Mouse (Mus musculus) adrenal gland, adult 8-10 months (tissue): ENCODE results near the gene Dirc2. TPM values are rescaled to one million over a fixed set of nuclear protein-coding genes. Genes with fewer than 3 reads are reported as not detected.
A peak's percentile ranks its signal among the peaks of the same experiment; 100 is the strongest.

ENCODE experiments used
- DNase-seq: peaks from one replicate; pipeline ENCODE4 v3.0.0; 2022
- total RNA-seq, 4 experiments: library from RNA; stranded (reverse); gene quantifications; 2 replicates each; pipeline ENCODE4 v1.2.4; 2022

Dirc2 gene
- total RNA-seq = 10 to 100 TPM; 32.3 to 57.3 (median 43.9) TPM

DNA sequence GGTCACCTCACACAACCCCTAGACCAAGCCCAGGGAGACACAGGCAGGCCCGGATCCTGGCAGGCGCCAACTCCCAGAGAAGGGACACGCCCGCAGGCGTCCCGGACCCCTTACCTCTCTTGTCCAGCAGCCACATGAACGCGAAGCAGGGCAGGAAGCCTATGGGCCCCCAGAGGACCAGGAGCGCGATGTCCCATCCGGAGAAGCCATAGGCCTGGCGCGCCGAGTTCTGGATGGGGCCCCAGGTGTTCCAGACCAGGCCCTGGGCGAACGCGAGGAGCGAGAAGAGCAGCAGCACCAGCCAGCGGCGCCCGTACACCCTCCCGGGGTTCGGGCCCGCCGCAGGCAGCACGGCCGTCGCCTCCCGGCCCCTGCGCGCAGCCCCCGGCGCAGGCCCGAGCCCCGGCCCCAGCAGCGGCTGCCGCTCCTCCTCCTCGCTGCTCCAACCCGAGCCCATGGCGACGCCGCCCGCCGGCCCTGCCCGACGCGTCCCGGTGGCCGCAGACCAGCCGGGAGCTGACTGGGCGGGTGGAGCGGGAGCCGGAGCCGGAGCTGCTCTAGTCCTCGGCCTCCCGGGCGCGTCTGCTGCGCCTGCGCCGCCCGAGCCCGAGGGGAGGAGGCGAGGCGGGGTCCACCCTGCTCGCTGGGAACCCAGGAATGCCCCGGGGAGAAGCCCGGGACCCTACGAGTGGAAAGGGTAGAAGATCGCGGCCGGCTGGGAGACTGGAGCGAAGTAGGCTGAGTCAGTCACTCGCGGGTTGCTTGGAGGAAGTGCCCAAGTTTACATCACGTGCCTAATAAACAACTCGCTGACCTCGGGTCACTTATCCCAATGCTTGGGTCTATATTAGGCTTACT lies at the start of gene Dirc2:
Dirc2 (minus strand) TSS at position 572 of the 858 bp plus-strand sequence.
- peak; percentile 64 for DNase-seq

GRCm38 (mm10) chr16:35817255-35818089 lies 48.3 kb upstream of the Dirc2 start:
- DNase-seq = peak; percentile 70

DNA sequence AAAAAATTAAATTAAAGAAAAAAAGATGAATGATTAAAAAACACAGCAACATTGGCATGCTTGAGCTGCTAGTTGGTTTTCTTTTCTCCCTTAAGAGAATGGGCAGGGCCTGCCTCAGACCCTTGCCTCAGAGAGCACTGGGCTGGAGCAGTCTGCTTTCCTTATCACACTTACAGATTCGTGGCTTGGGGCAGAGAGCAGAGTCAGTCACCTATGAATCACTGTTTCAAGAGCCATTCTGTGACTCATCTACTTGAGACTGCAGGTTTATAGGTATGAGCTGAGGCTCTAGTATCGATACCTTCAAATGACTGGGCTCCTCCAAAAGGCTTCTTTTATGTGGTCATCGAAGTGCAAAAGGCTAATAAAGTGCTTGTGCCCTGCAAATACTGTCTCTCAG lies 44.0 kb upstream of the Dirc2 start:
- no peak for DNase-seq

DNA sequence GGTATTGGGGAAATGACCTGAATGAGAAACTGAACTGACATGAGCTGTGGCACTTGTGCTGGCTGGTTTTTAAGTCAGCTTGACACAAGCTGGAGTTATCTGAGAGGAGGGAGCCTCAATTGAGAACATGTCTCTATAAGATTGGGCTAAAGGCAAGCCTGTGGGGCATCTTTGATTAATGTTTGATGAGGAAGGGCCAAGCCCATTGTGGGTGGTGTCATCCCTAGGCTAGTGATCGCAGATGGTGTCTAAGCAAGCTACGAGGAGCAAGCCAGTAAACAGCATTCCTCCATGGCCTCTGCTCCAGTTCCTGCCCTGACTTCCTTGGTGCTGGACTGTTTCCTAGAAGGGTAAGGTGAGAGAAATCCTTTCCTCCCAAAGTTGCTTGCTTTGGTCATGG lies 39.7 kb upstream of the Dirc2 start:
- no peak for DNase-seq

DNA sequence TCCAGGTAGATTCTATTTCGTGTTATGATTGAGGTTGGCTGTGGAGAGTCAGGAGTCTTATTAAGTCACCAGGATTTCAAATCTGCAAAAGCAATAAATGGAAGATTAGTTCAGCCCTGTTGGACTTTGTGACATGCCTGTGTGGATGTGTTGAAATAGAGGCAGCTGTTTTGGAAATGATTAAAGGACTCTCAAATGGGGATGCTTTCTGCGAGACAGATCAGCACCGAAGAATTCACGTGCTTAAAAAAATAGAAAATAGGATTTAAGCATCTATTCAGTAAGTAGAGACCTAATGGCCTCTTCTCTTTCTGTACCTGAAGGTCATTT lies 38.5 kb upstream of the Dirc2 start:
- no peak for DNase-seq

DNA sequence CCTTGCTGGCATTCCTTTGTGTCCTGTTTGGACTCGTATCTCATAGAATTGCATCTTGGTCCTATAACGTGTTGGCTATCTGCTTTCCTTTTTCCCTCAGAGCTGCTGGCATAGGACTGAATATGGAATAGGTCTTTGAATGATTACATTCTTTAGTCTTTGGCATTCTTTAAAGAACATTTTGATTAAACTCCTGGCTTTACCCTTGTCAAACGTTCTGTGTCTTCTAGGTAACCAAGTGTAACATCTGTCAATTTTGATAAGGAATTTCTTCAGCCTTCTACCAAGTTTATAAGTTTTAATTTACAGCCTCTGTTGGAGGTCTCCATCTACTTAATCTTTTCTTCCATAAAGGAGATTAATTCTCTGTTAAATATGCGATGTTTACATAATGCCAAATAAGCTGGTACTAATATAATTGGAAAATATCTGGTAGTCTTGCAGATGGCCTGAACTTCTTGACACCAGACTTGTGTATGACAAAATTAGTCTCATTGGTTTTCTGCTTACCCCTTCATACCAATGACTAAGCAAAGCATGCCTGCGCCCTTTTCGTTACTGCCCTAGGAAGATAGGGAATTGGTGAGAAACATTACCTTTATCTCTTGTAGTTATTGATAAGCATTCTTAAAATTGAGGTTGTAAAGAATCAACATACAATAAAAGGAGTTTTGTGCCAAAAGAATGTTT lies 38.0 kb upstream of the Dirc2 start:
- DNase-seq = no peak

DNA sequence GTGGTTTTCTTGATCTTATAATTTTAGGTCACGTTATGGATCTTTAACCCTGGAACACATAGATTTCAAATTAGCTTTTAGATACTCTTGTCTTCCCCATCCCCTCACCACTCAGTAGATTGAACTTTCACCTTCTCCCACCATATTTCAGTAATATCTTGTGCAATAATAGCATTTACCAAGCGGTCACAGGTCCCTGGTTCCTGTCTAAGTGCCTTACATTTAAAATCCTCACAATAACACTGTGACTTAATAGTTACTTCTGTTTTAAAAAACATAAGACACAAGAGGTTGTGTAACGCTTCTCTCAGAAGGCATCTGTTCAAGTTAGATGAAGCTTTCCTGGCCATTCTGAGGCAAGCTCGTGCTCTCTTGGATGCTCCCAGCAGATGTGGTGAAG lies 34.6 kb upstream of the Dirc2 start:
- DNase-seq = no peak

GRCm38 (mm10) chr16:35802163-35802562 lies 33.0 kb upstream of the Dirc2 start:
- no peak for DNase-seq

- DNase-seq = no peak
Measured at GRCm38 (mm10) chr16:35791962-35792521, 22.9 kb upstream of the Dirc2 start.

GRCm38 (mm10) chr16:35788330-35788729 lies 19.2 kb upstream of the Dirc2 start:
- no peak for DNase-seq

DNA sequence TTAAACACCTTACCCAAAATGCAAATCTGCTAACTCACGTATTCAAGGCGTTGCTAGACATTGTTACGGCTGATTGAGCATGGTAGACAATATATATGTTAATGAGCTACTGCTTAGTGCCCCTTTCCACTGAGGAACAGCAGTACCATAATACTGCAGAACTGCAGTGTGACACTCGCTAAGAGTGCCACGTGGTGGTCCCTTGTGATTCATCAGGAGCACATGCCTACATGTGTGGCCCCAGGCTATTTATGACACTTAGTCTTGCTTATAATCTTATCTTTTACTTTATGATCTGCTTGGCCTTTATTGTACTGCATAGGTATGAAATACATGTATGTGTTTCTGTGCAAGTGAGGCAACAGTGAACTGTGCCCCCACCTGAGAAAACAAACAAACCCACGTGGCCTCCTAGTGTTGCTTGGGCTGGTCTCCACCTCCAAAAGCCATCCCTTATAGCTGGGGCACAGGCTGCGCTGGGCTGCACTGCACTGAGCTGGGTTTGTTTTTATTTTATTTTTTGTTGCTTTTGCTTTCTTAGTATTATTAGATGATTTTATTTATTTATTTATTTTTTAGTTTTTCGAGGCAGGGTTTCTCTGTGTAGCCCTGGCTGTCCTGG lies 18.5 kb upstream of the Dirc2 start:
- DNase-seq = no peak

GRCm38 (mm10) chr16:35787163-35787562 lies 18.0 kb upstream of the Dirc2 start:
- DNase-seq = no peak

DNA sequence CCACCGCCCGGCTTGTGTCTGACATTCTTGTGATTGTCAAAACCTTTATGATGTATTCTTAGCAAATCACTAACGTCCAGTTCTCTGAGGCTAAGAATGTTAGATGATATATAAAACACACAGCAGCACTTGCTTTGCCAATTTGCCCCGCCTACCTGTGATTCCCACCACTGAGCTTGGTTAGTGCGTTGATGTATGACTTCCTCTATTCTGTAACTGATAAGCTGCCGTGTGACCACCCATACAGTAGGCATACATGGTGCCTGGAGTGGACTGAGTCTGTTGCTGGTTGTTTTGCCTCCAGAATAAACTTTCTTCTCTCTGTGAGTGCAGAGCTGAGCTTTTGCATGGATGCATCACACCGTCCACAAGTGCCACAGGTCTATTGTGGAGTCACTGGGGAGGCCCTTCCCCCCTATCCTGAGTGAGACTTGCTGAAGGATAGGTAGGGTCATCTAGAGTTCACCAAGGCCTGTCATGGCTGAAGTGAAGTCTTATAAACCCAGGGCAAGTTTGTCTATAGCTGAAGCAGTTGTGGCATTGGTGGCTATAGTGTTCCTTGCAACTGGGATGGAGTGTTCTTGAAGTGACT lies 15.1 kb upstream of the Dirc2 start:
- no peak for DNase-seq

GRCm38 (mm10) chr16:35783207-35783573 lies 14.0 kb upstream of the Dirc2 start:
- no peak for DNase-seq

DNA sequence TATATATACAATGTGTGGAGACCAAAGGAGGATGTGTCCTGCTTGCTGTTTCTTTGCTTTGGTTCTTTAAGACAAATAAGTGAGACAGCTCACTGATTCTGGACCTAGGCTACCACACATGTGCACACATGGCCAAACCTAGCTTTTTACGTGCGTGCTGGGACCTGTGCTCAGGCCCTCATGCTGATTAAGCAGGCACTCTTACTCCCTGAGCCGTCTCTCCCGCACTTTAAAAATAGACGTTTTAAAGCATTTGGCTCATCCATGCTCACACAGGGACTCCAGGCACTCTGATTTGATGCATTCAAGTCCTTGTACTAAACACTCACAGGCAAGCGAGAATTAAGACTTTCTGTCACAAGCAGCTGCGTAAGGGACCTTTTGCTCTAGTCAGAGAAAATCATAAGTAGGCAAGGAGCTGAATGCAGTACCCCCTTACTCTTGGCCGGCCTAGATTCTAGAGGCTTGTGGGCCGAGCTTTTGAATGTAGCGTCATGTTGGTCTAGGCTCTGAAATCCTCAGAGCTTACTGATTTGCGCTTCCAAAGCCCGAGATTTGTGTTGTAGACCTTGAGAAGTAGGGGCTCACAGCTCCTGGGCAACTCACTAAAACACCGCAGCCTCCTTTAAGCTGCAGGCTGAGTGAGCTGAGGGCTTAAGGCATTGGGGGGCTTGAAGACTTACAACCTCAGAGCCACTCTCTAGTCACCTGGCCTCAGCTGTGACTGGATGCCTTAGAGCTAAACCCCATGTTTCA lies 13.5 kb upstream of the Dirc2 start:
- DNase-seq = no peak

DNA sequence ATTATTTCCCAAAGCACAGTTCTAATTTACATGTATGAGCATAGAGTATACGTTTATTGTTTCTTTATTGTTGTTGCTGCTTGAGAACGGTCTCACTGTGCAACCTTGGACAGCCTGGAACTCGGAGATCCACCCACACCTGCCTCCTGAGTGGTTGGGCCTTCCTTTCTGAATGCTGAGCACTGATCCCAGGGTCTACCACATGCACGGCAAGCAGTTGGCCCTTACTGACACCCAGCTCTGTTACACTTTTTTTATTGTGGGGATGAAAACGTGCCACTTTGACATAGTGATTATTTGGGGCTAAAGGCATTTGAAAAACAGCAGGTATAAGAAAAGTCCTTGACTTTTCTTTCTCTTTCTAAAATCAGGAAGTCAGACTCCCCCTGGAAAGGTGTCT lies 12.5 kb upstream of the Dirc2 start:
- DNase-seq = no peak

DNA sequence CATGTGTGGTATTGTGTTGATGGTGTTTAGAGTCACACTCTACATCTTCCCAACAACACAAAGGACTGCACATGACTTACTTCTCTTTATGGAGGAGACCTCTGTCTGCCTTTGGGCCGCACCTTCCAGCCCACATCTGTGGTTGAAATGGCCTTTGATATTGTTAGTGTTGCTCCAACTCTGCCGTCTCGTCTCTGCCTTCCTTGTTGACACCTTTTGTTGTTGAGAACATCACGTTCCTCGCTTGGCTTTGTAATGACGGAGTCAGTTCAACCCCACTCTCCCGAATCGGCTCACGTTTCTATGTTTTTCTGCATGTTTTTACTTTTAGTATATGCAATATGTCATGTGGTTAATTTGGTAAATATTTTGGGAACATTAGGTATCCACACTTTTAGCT lies 11.9 kb upstream of the Dirc2 start:
- DNase-seq = no peak

- no peak for DNase-seq
Measured at GRCm38 (mm10) chr16:35779681-35780080, 10.5 kb upstream of the Dirc2 start.

- DNase-seq = no peak
Measured at GRCm38 (mm10) chr16:35777768-35778167, 8.6 kb upstream of the Dirc2 start.

DNA sequence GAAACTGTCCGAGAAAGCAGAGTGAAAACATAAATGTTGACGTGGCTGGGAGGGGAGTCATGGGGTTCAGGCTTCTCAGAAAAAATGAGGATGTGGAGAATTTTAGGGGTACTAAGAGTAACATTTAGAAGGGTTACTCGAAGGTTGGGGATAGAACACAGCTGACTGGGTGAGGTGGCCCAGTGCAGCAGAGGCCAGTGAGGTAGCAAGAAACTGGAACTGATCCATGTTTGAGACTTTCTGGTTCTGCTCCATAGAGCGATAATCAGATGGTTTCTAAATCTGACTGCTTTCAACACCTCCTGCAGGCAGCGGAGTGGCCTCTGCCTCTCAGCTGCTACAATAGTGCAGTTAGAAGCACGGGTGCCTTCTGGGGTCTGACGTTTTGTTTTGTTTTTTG lies 7.6 kb upstream of the Dirc2 start:
- DNase-seq = no peak

DNA sequence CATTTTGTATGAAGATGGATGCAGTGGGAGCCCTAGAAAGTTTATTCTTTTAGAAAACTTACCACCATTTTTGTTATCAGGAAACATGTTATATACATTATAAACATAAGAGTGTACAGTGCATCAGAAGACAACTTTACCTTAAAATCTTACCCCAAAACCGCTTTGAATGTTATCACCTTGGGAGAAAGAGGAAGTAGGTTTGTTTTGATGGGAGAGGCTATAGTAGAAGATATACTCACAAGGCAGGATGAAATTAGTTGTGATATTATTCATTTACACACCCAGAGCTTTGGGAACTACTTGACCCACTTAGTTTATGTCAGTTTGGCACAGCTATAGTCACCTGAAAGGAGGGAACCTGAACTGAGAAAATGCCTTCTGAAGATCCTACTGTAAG lies 6.7 kb upstream of the Dirc2 start:
- DNase-seq = no peak
